Mouse (Mus musculus) heart, embryonic 14.5 days (tissue): ENCODE measurements at regions not wholly inside any gene's neighbourhood (a gene's known extent, or its start where the extent isn't known, plus 50 kb on each side); places are given as distances from the start of the nearest gene placed in this dataset.

Experiments
- ATAC-seq: fragments of 200-750 bp; cut with Nextera tagmentation; 2 replicates; pipeline ENCODE4 v1.8.0; 2017; ENCODE audit warnings: low read depth, moderate TSS enrichment; ENCODE audit not compliant: insufficient number of reproducible peaks, insufficient read depth, low FRiP score
- H3K27ac ChIP-seq, 2 experiments: fragments of 200-500 bp in 1 of 2; fragments of 300-500 bp in 1 of 2; sonication (generic) in 1 of 2; replicated peaks in 1 of 2; 2 replicates each; pipeline ENCODE4 v1.5.1; 2012 to 2014; ENCODE audit warnings: low read depth in 2 of 2, low read length in 2 of 2, control low read depth in 1 of 2, mild to moderate bottlenecking in 1 of 2, mixed read lengths in 1 of 2; ENCODE audit not compliant: control insufficient read depth in 1 of 2, insufficient read depth in 1 of 2
- H3K27me3 ChIP-seq: fragments of 300-500 bp; sonication (generic); 2 replicates; pipeline ENCODE4 v1.6.1; 2014; ENCODE audit warnings: mild to moderate bottlenecking, low read length, control low read depth; ENCODE audit not compliant: control insufficient read depth, insufficient read depth
- H3K36me3 ChIP-seq: fragments of 300-500 bp; sonication (generic); 2 replicates; pipeline ENCODE4 v1.6.1; 2014; ENCODE audit warnings: mild to moderate bottlenecking, control low read depth, low read length, mixed read lengths; ENCODE audit not compliant: control insufficient read depth, insufficient read depth
- H3K4me1 ChIP-seq, 2 experiments: fragments of 200-500 bp in 1 of 2; fragments of 300-500 bp in 1 of 2; sonication (generic) in 1 of 2; 2 replicates each; pipeline ENCODE4 v1.6.1; 2012 to 2014; ENCODE audit warnings: low read length in 2 of 2, control low read depth in 1 of 2, mixed read lengths in 1 of 2; ENCODE audit not compliant: control insufficient read depth in 2 of 2, insufficient read depth in 2 of 2
- H3K4me2 ChIP-seq: fragments of 300-500 bp; sonication (generic); 2 replicates; pipeline ENCODE4 v1.6.1; 2014; ENCODE audit warnings: mild to moderate bottlenecking, low read length
- H3K4me3 ChIP-seq, 2 experiments: fragments of 200-500 bp in 1 of 2; fragments of 300-500 bp in 1 of 2; sonication (generic) in 1 of 2; 2 replicates each; pipeline ENCODE4 v1.5.1; 2012 to 2014; ENCODE audit warnings: low read length in 2 of 2, mild to moderate bottlenecking in 2 of 2, control low read depth in 1 of 2, low read depth in 1 of 2, moderate library complexity in 1 of 2; ENCODE audit not compliant: control insufficient read depth in 1 of 2, insufficient read depth in 1 of 2
- H3K9ac ChIP-seq: fragments of 300-500 bp; sonication (generic); 2 replicates; pipeline ENCODE4 v1.6.1; 2014; ENCODE audit warnings: mild to moderate bottlenecking, low read length
- H3K9me3 ChIP-seq: fragments of 300-500 bp; sonication (generic); 2 replicates; pipeline ENCODE4 v1.6.1; 2016; ENCODE audit warnings: low read length, control low read depth; ENCODE audit not compliant: control insufficient read depth
- WGBS: fragments of 180-500 bp; shearing (Covaris S2); extraction: QIAGEN DNeasy Blood & Tissue Kit; methylation state at CpG from one replicate; pipeline ENCODE4 v1.1.7; 2014; 5-methylcytosine and 5-hydroxymethylcytosine counted together

DNA sequence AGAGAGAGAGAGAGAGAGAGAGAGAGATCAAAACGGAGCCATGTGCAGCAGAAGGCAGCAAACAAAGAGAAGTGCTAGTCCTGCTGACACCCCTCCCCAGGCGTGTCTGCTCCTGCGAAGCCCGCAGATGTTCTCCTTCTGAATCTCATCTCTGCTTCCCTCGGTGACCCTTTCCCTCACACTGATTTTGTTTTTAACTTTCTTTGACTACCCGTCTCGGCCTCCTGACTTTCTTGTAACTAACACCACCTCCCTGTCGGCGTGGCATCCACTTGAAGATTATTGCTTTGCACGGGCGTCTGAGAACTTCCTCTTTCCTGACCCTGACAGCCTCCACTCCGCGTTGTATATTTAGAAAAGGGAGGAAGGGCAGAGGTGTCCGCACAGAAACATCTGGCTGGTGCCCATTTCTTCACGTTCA, 654.3 kb downstream of the Adgrl2 start:
- no peak for ATAC-seq
- 11% methylated on average over 15 of the region's 15 CpGs for WGBS

DNA sequence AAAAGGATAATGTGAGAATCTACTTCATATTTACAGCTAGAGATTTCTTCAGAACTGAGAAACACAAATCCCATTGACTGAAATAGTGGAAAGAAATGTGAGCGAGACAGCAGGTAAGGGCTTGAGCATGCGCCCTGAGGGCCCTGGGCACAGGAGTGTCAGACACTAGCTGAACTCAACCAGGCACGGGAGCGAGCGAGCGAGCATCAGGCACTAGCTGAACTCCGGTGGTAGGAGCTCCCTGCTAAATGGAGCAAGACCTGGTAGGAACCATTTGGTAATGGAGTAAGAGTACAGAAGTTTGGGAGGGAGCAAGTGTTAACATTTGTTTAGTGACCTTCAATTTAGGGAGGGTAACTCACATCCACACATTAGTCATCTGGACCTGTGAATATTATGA, 654.7 kb downstream of the Adgrl2 start:
- WGBS, result 83% methylated on average over 7 of the region's 7 CpGs
- H3K4me3 ChIP-seq, result no peak overlapping the region
- H3K4me2 ChIP-seq, result peak overlapping the region; percentile 56; the same call in 1 of the 2 replicates
- H3K36me3 ChIP-seq, result no peaks in the 10 kb centered on the region
- ATAC-seq, result no peak
- no peaks in the 10 kb centered on the region for H3K9me3 ChIP-seq
- no peak overlapping the region for H3K9ac ChIP-seq
- no peak overlapping the region for H3K27ac ChIP-seq
- H3K27me3 ChIP-seq, result no peaks in the 10 kb centered on the region
- H3K4me1 ChIP-seq, result peaks cover 2 to 5% of the 10 kb centered on the region in 2 experiments; a peak in 2 of 4 replicates

More for the DNA sequence above, 654.3 kb downstream of the Adgrl2 start:
- no peaks in the 10 kb centered on the region for H3K36me3 ChIP-seq
- H3K4me3 ChIP-seq, result peak overlapping the region; percentile 5 to 20; a peak in 2 of 4 replicates
- H3K4me1 ChIP-seq, result peaks cover 2 to 5% of the 10 kb centered on the region in 2 experiments; a peak in 2 of 4 replicates
- no peaks in the 10 kb centered on the region for H3K9me3 ChIP-seq
- no peak overlapping the region for H3K27ac ChIP-seq
- H3K4me2 ChIP-seq, result peak overlapping the region; percentile 56
- H3K27me3 ChIP-seq, result no peaks in the 10 kb centered on the region
- H3K9ac ChIP-seq, result 0 out of 2 replicates have a peak overlapping the region, but pooled peaks have one; percentile 14

DNA sequence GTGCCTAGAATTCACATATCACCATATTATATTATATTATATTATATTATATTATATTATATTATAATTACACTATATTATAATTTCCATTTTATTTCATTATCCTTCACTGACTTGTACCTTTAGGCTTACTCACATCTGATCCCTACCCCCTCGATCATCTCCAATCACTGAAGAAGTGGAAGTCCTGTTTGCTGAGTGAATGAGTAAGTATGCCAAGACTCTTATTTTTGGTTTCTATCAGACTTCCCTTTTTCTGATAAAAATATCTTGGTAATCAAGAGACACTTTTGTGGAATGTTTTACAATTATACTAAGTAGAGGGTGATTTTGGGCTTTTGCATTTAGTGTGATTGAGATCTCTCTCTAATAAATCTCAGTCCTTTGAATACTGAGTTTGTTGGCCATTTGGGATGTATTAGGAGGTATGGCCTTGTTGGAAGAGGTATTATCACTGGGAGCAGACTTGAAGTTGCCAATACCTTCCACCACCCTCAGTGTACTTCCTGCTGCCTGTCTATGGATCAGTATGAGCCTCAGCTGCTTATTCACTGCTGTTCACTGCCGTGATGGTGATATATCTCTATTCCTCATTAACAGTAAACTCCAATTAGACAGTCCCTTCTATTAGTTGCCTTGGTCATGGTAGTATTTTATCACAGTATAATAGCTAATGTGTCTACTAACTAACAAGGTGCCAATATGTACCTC, 665.3 kb downstream of the Adgrl2 start:
- 85% methylated on average over 2 of the region's 2 CpGs for WGBS
- H3K4me2 ChIP-seq, result no peak overlapping the region
- no peak overlapping the region for H3K9ac ChIP-seq
- H3K4me3 ChIP-seq, result no peak overlapping the region
- no peaks in the 10 kb centered on the region for H3K4me1 ChIP-seq
- no peak overlapping the region for H3K27ac ChIP-seq
- no peaks in the 10 kb centered on the region for H3K9me3 ChIP-seq
- H3K27me3 ChIP-seq, result no peaks in the 10 kb centered on the region
- ATAC-seq, result no peak
- no peaks in the 10 kb centered on the region for H3K36me3 ChIP-seq

DNA sequence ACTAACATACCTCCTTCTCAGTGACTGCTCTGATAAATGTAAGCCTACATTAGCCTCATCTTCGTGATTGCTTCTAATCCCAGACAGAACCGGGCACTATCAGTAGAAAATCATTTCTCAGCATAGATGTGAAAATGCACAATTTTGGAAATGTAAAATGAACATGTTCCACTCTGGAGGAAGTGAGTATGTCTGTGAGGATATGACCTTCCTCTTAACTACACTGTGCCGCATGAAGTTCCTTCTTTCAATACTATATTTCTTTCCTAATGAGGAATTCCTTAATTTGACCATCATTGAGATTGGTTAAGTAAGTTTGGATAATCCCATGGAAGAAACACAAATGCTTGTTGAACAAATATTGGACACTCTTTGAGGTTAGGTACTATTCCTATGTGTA, 668.5 kb downstream of the Adgrl2 start:
- Histone ChIP-seq H3K27me3 (no peaks in the 10 kb centered on the region), H3K9me3 (no peaks in the 10 kb centered on the region), H3K27ac (no peak overlapping the region), H3K4me3 (no peak overlapping the region), H3K36me3 (no peaks in the 10 kb centered on the region), H3K4me2 (no peak overlapping the region), H3K4me1 (no peaks in the 10 kb centered on the region), H3K9ac (no peak overlapping the region)
- 88% methylated on average over 3 of the region's 3 CpGs for WGBS
- ATAC-seq, result no peak

DNA sequence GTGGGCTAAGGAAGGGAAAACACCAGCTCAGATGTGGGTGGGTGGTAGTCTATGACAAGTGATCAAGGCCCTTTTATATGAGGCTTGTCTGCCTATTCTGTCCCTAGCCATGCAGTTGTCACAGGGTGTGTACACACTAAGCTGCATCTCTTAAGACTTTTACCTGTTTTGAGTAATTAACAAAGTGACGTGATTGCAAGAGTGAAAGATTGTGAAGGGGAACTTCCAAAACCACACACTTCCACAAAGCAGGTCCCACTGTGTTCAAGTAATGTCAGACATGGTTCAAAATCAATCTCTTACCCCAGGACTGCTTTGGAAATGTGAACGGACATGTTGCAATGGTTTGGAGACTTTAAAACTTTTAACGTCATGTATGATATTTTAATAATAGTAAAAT, 674.2 kb downstream of the Adgrl2 start:
- Histone ChIP-seq H3K4me2 (no peak overlapping the region), H3K9ac (no peak overlapping the region), H3K27me3 (no peaks in the 10 kb centered on the region), H3K27ac (no peak overlapping the region), H3K4me1 (no peaks in the 10 kb centered on the region), H3K9me3 (no peaks in the 10 kb centered on the region), H3K4me3 (no peak overlapping the region), H3K36me3 (no peaks in the 10 kb centered on the region)
- ATAC-seq, result no peak
- WGBS, result 79% methylated on average over 3 of the region's 3 CpGs

DNA sequence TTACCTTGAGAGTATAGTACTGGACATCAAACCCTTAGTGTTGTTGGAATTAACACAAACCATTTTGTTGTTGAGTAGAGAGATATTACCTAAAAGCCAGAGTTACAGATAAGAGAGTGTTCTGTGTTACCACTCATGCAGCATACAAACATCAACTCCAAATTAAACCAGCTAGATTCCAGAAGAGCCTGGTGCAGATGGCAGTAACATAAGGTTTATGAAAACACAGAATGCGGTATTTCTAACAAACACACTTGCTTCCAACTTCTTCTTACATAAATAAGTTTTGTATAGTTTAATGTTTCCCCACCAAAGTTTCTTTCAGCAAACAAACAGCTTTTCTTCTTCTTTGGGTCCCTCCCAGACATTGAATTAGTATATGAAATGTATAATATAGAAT, 675.1 kb downstream of the Adgrl2 start:
- ATAC-seq, result no peak
- Histone ChIP-seq H3K27ac (no peak overlapping the region), H3K4me3 (no peak overlapping the region), H3K9me3 (no peaks in the 10 kb centered on the region), H3K9ac (no peak overlapping the region), H3K4me1 (no peaks in the 10 kb centered on the region), H3K4me2 (no peak overlapping the region), H3K27me3 (no peaks in the 10 kb centered on the region), H3K36me3 (no peaks in the 10 kb centered on the region)
- 94% methylated on average over 1 of the region's 1 CpGs for WGBS

DNA sequence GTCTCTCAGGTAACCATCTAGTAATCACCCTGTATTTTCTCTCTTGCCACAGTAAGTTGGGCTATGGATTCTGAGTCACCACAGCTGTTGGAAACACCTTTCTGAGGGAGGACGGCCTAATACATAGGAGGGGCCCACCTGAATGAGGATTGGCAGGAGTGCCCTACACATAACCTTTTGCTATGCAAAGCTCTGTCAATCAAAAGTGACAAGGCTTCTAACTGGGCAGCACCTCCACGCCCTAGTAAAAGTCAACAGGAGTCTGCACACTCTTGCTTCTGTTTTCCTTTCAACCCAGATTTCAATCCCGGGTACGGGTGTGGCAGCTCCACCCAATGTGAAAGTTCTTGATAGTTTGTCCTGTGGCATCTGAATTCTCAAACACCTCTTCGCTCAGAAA, 694.8 kb downstream of the Adgrl2 start:
- no peak for ATAC-seq
- Histone ChIP-seq H3K36me3 (no peaks in the 10 kb centered on the region), H3K27ac (no peak overlapping the region), H3K4me1 (no peaks in the 10 kb centered on the region), H3K27me3 (no peaks in the 10 kb centered on the region), H3K9ac (no peak overlapping the region), H3K4me3 (no peak overlapping the region), H3K4me2 (no peak overlapping the region), H3K9me3 (no peaks in the 10 kb centered on the region)
- 87% methylated on average over 5 of the region's 5 CpGs for WGBS

DNA sequence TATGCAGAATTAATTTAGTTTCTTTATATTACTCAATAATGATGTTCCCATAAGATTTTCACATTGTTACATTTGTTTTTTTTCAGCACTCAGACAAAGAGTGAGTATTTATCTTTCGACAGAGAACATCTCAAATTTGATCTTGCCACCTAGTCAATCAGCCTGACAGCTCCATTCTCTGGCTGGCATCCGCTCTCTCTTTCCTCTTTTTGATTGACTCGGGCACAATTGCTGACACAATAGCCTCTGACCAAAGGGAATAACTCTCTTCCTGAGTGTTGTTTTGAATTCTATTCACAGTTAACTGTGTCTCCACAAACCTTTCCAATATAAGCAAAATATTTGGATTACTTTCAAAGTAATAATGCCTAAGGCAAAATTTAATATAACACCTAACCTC, 711.4 kb downstream of the Adgrl2 start:
- no peak overlapping the region for H3K27ac ChIP-seq
- H3K4me2 ChIP-seq, result no peak overlapping the region
- no peaks in the 10 kb centered on the region for H3K27me3 ChIP-seq
- 54% methylated on average over 3 of the region's 3 CpGs for WGBS
- no peaks in the 10 kb centered on the region for H3K36me3 ChIP-seq
- no peaks in the 10 kb centered on the region for H3K9me3 ChIP-seq
- ATAC-seq, result no peak
- H3K9ac ChIP-seq, result no peak overlapping the region
- H3K4me3 ChIP-seq, result no peak overlapping the region
- H3K4me1 ChIP-seq, result no peaks in the 10 kb centered on the region
